Mouse (Mus musculus) hindbrain, embryonic 14.5 days (tissue): ENCODE results near the gene Jakmip3. TPM values are rescaled to one million over a fixed set of nuclear protein-coding genes. Genes with fewer than 3 reads are reported as not detected.
A peak's percentile ranks its signal among the peaks of the same experiment; 100 is the strongest.

Experiments used
- ATAC-seq: fragments of 200-750 bp; cut with Nextera tagmentation; 2 replicates; pipeline ENCODE4 v1.8.0; 2017; ENCODE audit warnings: moderate number of reproducible peaks, mild to moderate bottlenecking, moderate TSS enrichment, moderate library complexity; ENCODE audit not compliant: low FRiP score
- DNase-seq: peaks from one replicate; pipeline ENCODE4 v3.0.0-alpha.2; 2015; ENCODE audit warnings: low spot score
- H3K27ac ChIP-seq: fragments of 300-500 bp; sonication (generic); 2 replicates; pipeline ENCODE4 v1.5.1; 2014; ENCODE audit warnings: mild to moderate bottlenecking, moderate library complexity
- H3K27me3 ChIP-seq: fragments of 300-500 bp; sonication (generic); 2 replicates; pipeline ENCODE4 v1.6.1; 2014; ENCODE audit warnings: mild to moderate bottlenecking, low read length, mixed read lengths; ENCODE audit not compliant: control insufficient read depth, insufficient read depth
- H3K36me3 ChIP-seq: fragments of 300-500 bp; sonication (generic); replicated peaks from 2 replicates; pipeline ENCODE4 v1.6.1; 2014; ENCODE audit not compliant: control insufficient read depth, insufficient read depth
- H3K4me1 ChIP-seq: fragments of 300-500 bp; sonication (generic); replicated peaks from 2 replicates; pipeline ENCODE4 v1.6.1; 2014; ENCODE audit warnings: antibody characterized with exemption, low read length, mixed read lengths; ENCODE audit not compliant: control insufficient read depth, insufficient read depth
- H3K4me2 ChIP-seq: fragments of 300-500 bp; sonication (generic); replicated peaks from 2 replicates; pipeline ENCODE4 v1.6.1; 2014; ENCODE audit warnings: mild to moderate bottlenecking, moderate library complexity
- H3K4me3 ChIP-seq: fragments of 300-500 bp; sonication (generic); replicated peaks from 2 replicates; pipeline ENCODE4 v1.5.1; 2014; ENCODE audit warnings: mild to moderate bottlenecking, low read length
- H3K9ac ChIP-seq: fragments of 300-500 bp; sonication (generic); 2 replicates; pipeline ENCODE4 v1.6.1; 2014
- H3K9me3 ChIP-seq: fragments of 300-500 bp; sonication (generic); 2 replicates; pipeline ENCODE4 v1.6.1; 2016; ENCODE audit warnings: low read length; ENCODE audit not compliant: control insufficient read depth
- WGBS: fragments of 180-500 bp; shearing (Covaris S2); extraction: QIAGEN DNeasy Blood & Tissue Kit; methylation state at CpG from one replicate; pipeline ENCODE4 v1.1.7; 2014; 5-methylcytosine and 5-hydroxymethylcytosine counted together
- polyA plus RNA-seq: library from polyadenylated mRNA; unstranded; fragments of >200 nt; fragmentation: Nextera tagmentation; extraction: Ambion mirVana; gene quantifications from 2 replicates; pipeline ENCODE4 v1.2.1, GENCODE M21; 2014

Jakmip3 gene
- polyA plus RNA-seq, 1 experiment from 2014 or later: 11.2 TPM

DNA sequence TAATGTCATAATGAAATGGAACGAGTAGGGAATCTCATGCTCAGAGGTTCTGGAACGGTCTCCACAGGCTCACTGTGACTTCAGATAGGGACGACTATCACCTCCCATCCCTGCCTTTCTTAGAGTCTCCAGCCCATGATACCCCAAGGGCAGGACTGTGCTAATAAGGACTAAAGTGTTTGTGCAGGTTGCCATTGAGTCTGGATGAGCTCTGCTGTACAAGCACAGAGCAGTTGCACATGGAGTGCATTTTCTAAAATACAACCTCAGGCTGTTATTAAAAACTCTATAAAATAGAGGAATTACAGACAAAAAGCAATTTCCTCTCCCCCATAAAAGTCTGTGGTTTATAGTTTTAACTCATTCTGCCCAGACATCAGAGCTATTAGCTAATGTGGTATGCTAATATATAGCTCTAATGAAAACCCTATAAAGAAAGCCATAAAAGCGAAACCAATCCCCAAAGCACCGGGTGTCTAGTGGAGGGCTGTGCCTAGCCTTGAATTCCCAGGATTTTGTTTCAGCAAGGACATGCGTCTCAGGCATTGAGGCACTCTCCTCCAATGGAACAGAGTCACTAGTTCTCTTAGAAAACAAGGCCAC is 72.3 kb downstream of the Jakmip3 start:
- Histone ChIP-seq H3K4me3 (no peak overlapping the region), H3K4me1 (no peaks in the 10 kb centered on the region), H3K9ac (no peak overlapping the region), H3K9me3 (no peaks in the 10 kb centered on the region), H3K27me3 (no peaks in the 10 kb centered on the region), H3K36me3 (no peaks in the 10 kb centered on the region), H3K4me2 (no peak overlapping the region), H3K27ac (0 out of 2 replicates have a peak overlapping the region, but pooled peaks have one; percentile 16)
- WGBS: 70% methylated on average over 6 of the region's 6 CpGs
- no peak for DNase-seq
- ATAC-seq: no peak

DNA sequence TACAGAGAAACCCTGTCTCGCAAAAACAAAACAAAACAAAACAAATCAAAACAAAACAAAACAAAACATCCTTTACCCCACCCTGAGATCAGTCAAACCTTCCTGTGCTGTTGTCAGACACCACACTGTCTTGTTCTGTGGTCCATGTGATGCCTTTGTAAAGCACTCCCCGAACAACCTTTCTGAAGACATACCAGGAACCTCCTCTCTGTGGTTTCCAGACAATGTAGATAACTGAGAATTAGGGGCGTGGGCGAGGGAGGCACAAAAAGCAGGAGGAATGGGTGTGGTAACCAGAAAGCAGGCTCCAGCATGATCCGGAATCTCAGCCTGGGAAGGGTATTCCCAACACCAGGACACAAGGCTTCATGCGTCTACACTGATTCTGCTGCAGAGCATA is 74.6 kb downstream of the Jakmip3 start:
- H3K27me3 ChIP-seq: no peaks in the 10 kb centered on the region
- no peaks in the 10 kb centered on the region for H3K9me3 ChIP-seq
- H3K4me1 ChIP-seq: no peaks in the 10 kb centered on the region
- no peak overlapping the region for H3K4me3 ChIP-seq
- WGBS: 83% methylated on average over 6 of the region's 6 CpGs
- DNase-seq (no peak), ATAC-seq (no peak)
- H3K27ac ChIP-seq: no peak overlapping the region
- H3K9ac ChIP-seq: no peak overlapping the region
- H3K4me2 ChIP-seq: no peak overlapping the region
- no peaks in the 10 kb centered on the region for H3K36me3 ChIP-seq

DNA sequence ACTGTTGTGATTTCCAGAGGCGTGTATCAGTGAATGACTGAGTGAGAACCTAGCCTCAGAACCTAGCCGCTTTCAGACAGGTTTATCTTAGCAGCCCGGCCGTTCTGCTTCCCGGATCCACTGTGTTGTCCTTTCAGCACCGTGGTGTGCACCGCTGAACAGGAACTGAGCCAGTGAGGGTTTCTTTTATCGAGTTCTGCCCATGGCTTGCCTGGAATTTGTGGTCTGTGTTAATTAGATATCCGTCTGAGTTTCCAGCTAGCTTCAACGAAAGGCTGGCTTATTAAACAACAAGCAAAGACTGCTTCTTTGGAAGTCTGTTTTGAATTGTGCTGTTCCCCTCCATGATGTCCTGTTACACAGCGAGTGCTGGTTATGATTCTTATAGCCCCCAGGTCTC is 75.8 kb downstream of the Jakmip3 start:
- ATAC-seq: no peak
- H3K27me3 ChIP-seq: no peaks in the 10 kb centered on the region
- no peaks in the 10 kb centered on the region for H3K4me1 ChIP-seq
- no peak overlapping the region for H3K4me2 ChIP-seq
- no peak overlapping the region for H3K4me3 ChIP-seq
- no peaks in the 10 kb centered on the region for H3K9me3 ChIP-seq
- WGBS: 52% methylated on average over 11 of the region's 11 CpGs
- H3K9ac ChIP-seq: no peak overlapping the region
- H3K27ac ChIP-seq: no peak overlapping the region
- no peak for DNase-seq
- no peaks in the 10 kb centered on the region; the same call in 1 of the 2 replicates for H3K36me3 ChIP-seq

DNA sequence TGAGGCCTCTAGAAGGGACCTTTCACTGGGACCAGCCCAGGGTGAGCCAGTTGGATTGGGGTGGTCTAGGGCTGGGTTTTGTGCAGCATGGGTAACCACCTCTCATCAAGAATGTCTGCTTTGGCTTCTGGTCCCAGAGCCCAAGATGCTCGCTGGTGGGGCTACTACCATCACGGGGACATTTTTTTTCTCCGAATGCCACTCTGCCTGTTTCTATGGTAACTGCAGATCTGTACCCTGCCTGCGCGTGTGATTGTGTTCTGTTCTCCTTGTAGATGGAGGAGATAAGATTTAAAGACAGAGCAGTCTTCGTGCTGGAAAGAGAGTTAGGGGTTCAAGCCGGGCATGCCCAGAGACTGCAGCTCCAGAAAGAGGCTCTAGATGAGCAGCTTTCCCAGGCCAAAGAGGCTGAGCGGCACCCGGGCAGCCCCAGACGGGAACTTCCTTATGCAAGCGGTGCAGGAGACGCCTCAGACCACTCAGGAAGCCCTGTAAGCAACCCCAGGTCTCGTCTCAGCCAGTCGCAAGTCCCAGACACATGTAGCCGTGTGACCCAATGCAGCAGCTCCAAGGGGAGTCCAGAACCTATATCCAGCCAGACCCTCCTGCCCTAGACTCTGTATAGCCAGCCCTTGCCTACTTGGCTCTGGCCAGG is 76.8 kb downstream of the Jakmip3 start:
- H3K36me3 ChIP-seq: no peaks in the 10 kb centered on the region; the same call in 1 of the 2 replicates
- no peaks in the 10 kb centered on the region for H3K9me3 ChIP-seq
- H3K4me1 ChIP-seq: no peaks in the 10 kb centered on the region
- WGBS: 63% methylated on average over 15 of the region's 15 CpGs
- no peak overlapping the region for H3K4me3 ChIP-seq
- ATAC-seq (no peak), DNase-seq (no peak)
- no peak overlapping the region for H3K9ac ChIP-seq
- no peak overlapping the region for H3K4me2 ChIP-seq
- H3K27ac ChIP-seq: no peak overlapping the region
- no peaks in the 10 kb centered on the region for H3K27me3 ChIP-seq

DNA sequence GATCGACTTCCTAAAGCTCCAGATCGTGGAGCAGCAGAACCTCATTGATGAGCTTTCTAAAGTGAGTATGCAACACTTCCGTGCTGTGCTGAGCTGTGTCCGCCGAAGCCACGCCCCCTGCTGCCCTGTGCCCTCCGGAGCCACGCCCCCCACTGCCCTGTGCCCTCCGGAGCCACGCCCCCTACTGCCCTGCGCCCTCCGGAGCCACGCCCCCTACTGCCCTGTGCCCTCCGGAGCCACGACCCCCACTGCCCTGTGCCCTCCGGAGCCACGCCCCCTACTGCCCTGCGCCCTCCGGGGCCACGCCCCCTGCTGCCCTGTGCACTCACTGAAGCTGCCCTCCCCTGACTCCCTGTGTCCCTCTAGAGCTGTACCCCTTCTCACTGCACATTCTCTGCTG is 80.4 kb downstream of the Jakmip3 start:
- ATAC-seq (no peak), DNase-seq (no peak)
- 15% methylated on average over 19 of the region's 20 CpGs for WGBS
- H3K9me3 ChIP-seq: no peaks in the 10 kb centered on the region
- no peaks in the 10 kb centered on the region for H3K27me3 ChIP-seq
- H3K27ac ChIP-seq: no peak overlapping the region
- no peaks in the 10 kb centered on the region; the same call in 1 of the 2 replicates for H3K36me3 ChIP-seq
- no peaks in the 10 kb centered on the region for H3K4me1 ChIP-seq
- 0 out of 2 replicates have a peak overlapping the region, but pooled peaks have one; percentile 15 for H3K4me2 ChIP-seq
- no peak overlapping the region for H3K9ac ChIP-seq
- H3K4me3 ChIP-seq: no peak overlapping the region

DNA sequence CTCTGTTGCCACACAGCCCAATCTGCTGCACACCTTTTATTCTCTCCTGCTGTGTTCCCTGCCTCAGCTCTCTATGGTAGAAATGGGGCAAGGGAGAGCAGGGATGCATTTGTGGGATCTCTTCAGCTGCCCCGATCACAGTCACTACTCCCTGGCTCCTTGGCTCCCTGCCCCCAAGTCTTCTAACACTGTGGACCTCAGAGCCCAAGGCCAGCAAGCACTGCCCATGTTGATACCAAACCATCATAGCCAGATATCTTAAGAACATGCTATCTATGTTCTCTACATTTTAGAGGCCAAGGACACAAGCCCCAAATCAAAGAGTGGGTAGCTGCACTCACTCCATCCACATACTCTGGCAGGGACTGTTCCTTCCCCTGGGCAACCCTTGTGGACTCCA is 80.8 kb downstream of the Jakmip3 start:
- Histone ChIP-seq H3K9ac (no peak overlapping the region), H3K4me3 (no peak overlapping the region), H3K9me3 (no peaks in the 10 kb centered on the region), H3K4me2 (no peak overlapping the region), H3K27ac (no peak overlapping the region), H3K27me3 (no peaks in the 10 kb centered on the region), H3K36me3 (no peaks in the 10 kb centered on the region; the same call in 1 of the 2 replicates), H3K4me1 (no peaks in the 10 kb centered on the region)
- WGBS: 71% methylated on average over 1 of the region's 1 CpGs
- ATAC-seq (no peak), DNase-seq (no peak)

DNA sequence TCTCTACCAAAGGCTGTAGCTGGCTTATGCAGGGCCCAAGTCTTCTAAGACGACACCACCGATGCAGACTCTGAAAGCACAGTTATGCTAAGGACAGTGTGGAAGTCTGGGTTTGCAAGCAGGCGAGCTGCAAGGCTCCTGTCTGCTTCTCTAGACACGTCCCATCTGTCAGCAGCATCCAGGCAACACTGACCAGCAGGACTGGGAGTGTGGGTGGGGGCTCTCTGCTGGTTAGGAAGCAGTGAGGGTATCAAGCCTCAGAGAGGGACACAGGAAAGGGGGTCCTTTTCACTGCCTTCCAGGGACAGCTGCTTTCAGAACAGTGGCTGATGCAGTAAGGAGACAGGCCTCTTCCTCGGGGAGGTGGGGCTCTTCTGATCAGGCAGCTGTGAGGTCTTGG is 86.6 kb downstream of the Jakmip3 start:
- Histone ChIP-seq H3K27ac (no peak overlapping the region), H3K9ac (no peak overlapping the region), H3K36me3 (no peaks in the 10 kb centered on the region), H3K4me3 (no peak overlapping the region), H3K4me1 (no peaks in the 10 kb centered on the region), H3K9me3 (no peaks in the 10 kb centered on the region), H3K27me3 (no peaks in the 10 kb centered on the region), H3K4me2 (no peak overlapping the region)
- ATAC-seq: no peak
- 68% methylated on average over 5 of the region's 5 CpGs for WGBS
- DNase-seq: no peak

DNA sequence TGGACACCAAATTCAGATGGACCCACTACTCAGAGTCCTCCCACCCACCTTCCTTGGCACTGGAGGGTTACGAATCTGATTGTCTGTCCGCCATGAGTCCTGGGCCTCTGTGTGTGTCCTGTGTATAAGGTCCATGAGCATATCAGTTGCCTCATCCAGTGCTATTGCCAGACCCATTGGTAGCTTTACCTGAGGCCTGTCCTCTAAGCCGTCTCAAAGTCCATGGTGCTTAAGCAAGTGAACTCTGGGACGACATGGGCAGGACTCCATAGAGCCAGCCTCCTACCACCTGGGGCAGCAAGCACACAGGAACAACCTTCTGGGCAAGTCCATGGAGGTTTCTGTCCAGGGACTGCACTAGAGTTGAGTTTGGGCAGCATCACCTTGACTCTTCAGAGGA is 90.7 kb downstream of the Jakmip3 start:
- no peaks in the 10 kb centered on the region for H3K36me3 ChIP-seq
- no peak overlapping the region for H3K4me2 ChIP-seq
- ATAC-seq (no peak), DNase-seq (no peak)
- no peaks in the 10 kb centered on the region for H3K4me1 ChIP-seq
- no peaks in the 10 kb centered on the region for H3K27me3 ChIP-seq
- H3K27ac ChIP-seq: no peak overlapping the region
- no peak overlapping the region for H3K4me3 ChIP-seq
- whole genome bisulfite sequencing: 88% methylated on average over 4 of the region's 4 CpGs
- H3K9ac ChIP-seq: no peak overlapping the region
- no peaks in the 10 kb centered on the region for H3K9me3 ChIP-seq

DNA sequence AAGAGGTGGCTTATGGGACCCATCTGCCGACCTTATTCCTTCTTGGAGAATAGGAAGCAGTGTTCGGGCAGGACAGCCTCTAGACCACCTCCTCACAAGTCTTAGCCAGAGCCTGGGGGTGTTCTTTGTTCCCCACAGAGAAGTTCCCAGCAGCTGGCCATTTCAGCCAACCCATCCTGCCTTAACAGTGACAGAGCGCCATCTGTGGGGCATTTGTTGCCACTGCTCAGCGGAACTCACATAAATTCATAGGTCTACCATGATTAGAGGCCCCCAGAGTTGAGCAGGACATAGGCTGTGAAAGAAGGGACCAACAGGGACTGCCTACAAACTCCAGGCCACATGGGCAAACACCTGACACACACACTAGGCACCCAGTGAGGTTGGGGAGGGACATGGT is 122.9 kb downstream of the Jakmip3 start:
- DNase-seq (no peak), ATAC-seq (no peak)
- no peaks in the 10 kb centered on the region for H3K27me3 ChIP-seq
- 53% methylated on average over 4 of the region's 4 CpGs for whole genome bisulfite sequencing
- no peaks in the 10 kb centered on the region for H3K36me3 ChIP-seq
- no peak overlapping the region for H3K27ac ChIP-seq
- 0 out of 2 replicates have a peak, but pooled peaks cover 3% of the 10 kb centered on the region for H3K4me1 ChIP-seq
- no peak overlapping the region for H3K4me2 ChIP-seq
- H3K9ac ChIP-seq: no peak overlapping the region
- no peaks in the 10 kb centered on the region for H3K9me3 ChIP-seq
- no peak overlapping the region for H3K4me3 ChIP-seq
